Mouse (Mus musculus) CD4-positive, CD25-positive, alpha-beta regulatory T cell, adult 9 weeks (primary cell): Measurements from ENCODE around the gene Ms4a4c. TPM values are rescaled to one million over a fixed set of nuclear protein-coding genes. Genes with fewer than 3 reads are reported as not detected.

Source experiments
- polyA plus RNA-seq: library from polyadenylated mRNA; unstranded; fragments of 100-300 nt; shearing (Covaris generic); gene quantifications from one replicate; pipeline ENCODE4 v1.2.1, GENCODE M21; 2017

Ms4a4c gene
- 100 TPM for polyA plus RNA-seq

GRCm38 (mm10) chr19:11404527-11404926 is at the start of gene Ms4a4c:
Gene Ms4a4c (plus strand): TSS chr19:11404770.

GRCm38 (mm10) chr19:11375273-11375672 is 29.3 kb upstream of the Ms4a4c start, which contains the start of gene Ms4a4a:
Gene Ms4a4a (plus strand): TSS chr19:11375523.

GRCm38 (mm10) chr19:11443338-11443737 is 38.8 kb downstream of the Ms4a4c start, which contains the start of gene Ms4a4b:
Gene Ms4a4b (plus strand): TSS chr19:11443553.

GRCm38 (mm10) chr19:11469215-11469614 is 64.6 kb downstream of the Ms4a4c start, which contains the start of gene Ms4a6c:
Gene Ms4a6c (plus strand): TSS chr19:11469366.

Other genes starting within 250 kb of the Ms4a4c start
- gene 1700025F22Rik, start 239.4 kb upstream of the Ms4a4c start, polyA plus RNA-seq, result not detected
- gene Ms4a13, start 208.0 kb upstream of the Ms4a4c start, polyA plus RNA-seq, result not detected
- gene Ms4a12, start 172.3 kb upstream of the Ms4a4c start, polyA plus RNA-seq, result not detected
- gene Ms4a1, start 138.5 kb upstream of the Ms4a4c start, polyA plus RNA-seq, result 1.3 TPM
- not detected for gene Ms4a5, start 120.9 kb upstream of the Ms4a4c start, polyA plus RNA-seq
- not detected for gene Ms4a14, start 90.3 kb upstream of the Ms4a4c start, polyA plus RNA-seq
- 0.21 TPM for gene Ms4a7, start 68.6 kb upstream of the Ms4a4c start, polyA plus RNA-seq
- gene Ms4a4a, start 29.2 kb upstream of the Ms4a4c start, polyA plus RNA-seq, result 2.8 TPM
- gene Ms4a4b, start 38.8 kb downstream of the Ms4a4c start, polyA plus RNA-seq, result 3,877 TPM
- gene Ms4a6c, start 64.6 kb downstream of the Ms4a4c start, polyA plus RNA-seq, result 18.1 TPM
- 394 TPM for gene Gm8369, start 81.2 kb downstream of the Ms4a4c start, polyA plus RNA-seq
- 1,105 TPM for gene Ms4a6b, start 111.7 kb downstream of the Ms4a4c start, polyA plus RNA-seq
- gene Ms4a4d, start 132.0 kb downstream of the Ms4a4c start, polyA plus RNA-seq, result 3.6 TPM
- 11.4 TPM for gene Ms4a6d, start 200.1 kb downstream of the Ms4a4c start, polyA plus RNA-seq
- 0.11 TPM for gene Ms4a2, start 218.9 kb downstream of the Ms4a4c start, polyA plus RNA-seq
- not detected for gene Ms4a3, start 236.1 kb downstream of the Ms4a4c start, polyA plus RNA-seq